15 mouse cellular contexts compared by ENCODE assay signal in the genomic region with DNA sequence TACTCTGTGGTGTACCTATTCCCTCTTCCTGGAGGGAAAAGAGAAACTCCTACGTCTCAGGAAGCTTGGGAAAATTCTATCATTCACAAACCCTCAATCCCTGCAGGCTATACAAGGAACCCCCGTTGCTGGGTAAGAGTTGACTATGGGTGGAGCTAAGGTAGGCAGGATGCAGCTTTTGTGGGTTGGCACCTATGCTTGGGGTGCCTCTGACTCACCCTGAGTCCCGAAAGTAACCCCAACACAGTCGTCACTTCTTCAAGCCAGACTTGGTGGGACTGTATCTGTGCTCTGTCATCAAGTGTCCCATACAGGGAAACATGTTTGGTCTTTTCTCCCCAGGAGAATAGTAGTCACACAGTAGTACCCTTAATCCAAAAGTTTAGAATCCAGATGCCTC.
"Had no signal": no experiment of that assay in that cellular context is flagged by ENCODE, and none has a peak within 500 bp of the region (broad histone marks: within the 10 kb centered on the region; RNA-seq: fewer than 3 reads in every experiment).

No protein-coding gene starts in this region.

- H3K9me3 ChIP-seq: limb, embryonic 10.5 days; liver, embryonic 15.5 days; megakaryocyte, embryonic 14.5 days; midbrain, embryonic 15.5 days had no signal

- H3K4me2 ChIP-seq: liver, embryonic 11.5 days; liver, embryonic 15.5 days; midbrain, embryonic 11.5 days; midbrain, embryonic 15.5 days had no signal

- H3K4me3 ChIP-seq: left cerebral cortex, adult 2 months; limb, embryonic 10.5 days; liver, embryonic 15.5 days; megakaryocyte, embryonic 14.5 days; midbrain, embryonic 15.5 days had no signal

- H3K27me3 ChIP-seq: liver, embryonic 15.5 days; megakaryocyte, embryonic 14.5 days; midbrain, embryonic 15.5 days had no signal

- H3K36me3 ChIP-seq: limb, embryonic 10.5 days; midbrain, embryonic 15.5 days had no signal

- H3K9ac ChIP-seq: liver, embryonic 15.5 days; midbrain, embryonic 15.5 days had no signal

- DNase-seq: kidney, adult 11 months; kidney, adult 9 months; kidney, postnatal 10 days; lung, adult 2 months; lung, postnatal 4 days; right cerebral cortex, postnatal 14 days; thymus, postnatal 14 days had no signal

- H3K27ac ChIP-seq: left cerebral cortex, adult 2 months; limb, embryonic 10.5 days; liver, embryonic 15.5 days; midbrain, embryonic 15.5 days; stomach, postnatal 0 days had no signal

- H3K4me1 ChIP-seq: liver, embryonic 15.5 days had no signal
